Mouse (Mus musculus) midbrain, embryonic 15.5 days (tissue): ENCODE measurements around the gene Eef1akmt2. TPM values are rescaled to one million over a fixed set of nuclear protein-coding genes. Genes with fewer than 3 reads are reported as not detected.

ENCODE experiments used
- ATAC-seq: fragments of 200-750 bp; cut with Nextera tagmentation; replicated peaks from 2 replicates; pipeline ENCODE4 v1.8.0; 2017; ENCODE audit warnings: moderate TSS enrichment
- H3K27ac ChIP-seq: fragments of 300-500 bp; sonication (generic); 2 replicates; pipeline ENCODE4 v1.5.1; 2015; ENCODE audit warnings: mild to moderate bottlenecking, inconsistent platforms
- H3K27me3 ChIP-seq: fragments of 300-500 bp; sonication (generic); replicated peaks from 2 replicates; pipeline ENCODE4 v1.6.1; 2015; ENCODE audit warnings: inconsistent platforms
- H3K36me3 ChIP-seq: fragments of 300-500 bp; sonication (generic); replicated peaks from 2 replicates; pipeline ENCODE4 v1.6.1; 2015; ENCODE audit warnings: inconsistent platforms
- H3K4me1 ChIP-seq: fragments of 300-500 bp; sonication (generic); 2 replicates; pipeline ENCODE4 v1.6.1; 2015; ENCODE audit warnings: inconsistent platforms
- H3K4me2 ChIP-seq: fragments of 300-500 bp; sonication (generic); 2 replicates; pipeline ENCODE4 v1.6.1; 2015; ENCODE audit warnings: inconsistent platforms, mild to moderate bottlenecking, moderate library complexity
- H3K4me3 ChIP-seq: fragments of 300-500 bp; sonication (generic); 2 replicates; pipeline ENCODE4 v1.5.1; 2015; ENCODE audit warnings: mild to moderate bottlenecking, inconsistent platforms
- H3K9ac ChIP-seq: fragments of 300-500 bp; sonication (generic); 2 replicates; pipeline ENCODE4 v1.6.1; 2015; ENCODE audit warnings: mild to moderate bottlenecking, inconsistent platforms
- H3K9me3 ChIP-seq: fragments of 300-500 bp; sonication (generic); 2 replicates; pipeline ENCODE4 v1.6.1; 2016; ENCODE audit warnings: inconsistent platforms
- whole genome bisulfite sequencing: fragments of 180-500 bp; shearing (Covaris S2); methylation state at CpG from one replicate; pipeline ENCODE4 v1.1.7; 2015; ENCODE audit warnings: mixed read lengths; 5-methylcytosine and 5-hydroxymethylcytosine counted together
- polyA plus RNA-seq: library from polyadenylated mRNA; unstranded; fragments of >200 nt; fragmentation: Nextera tagmentation; extraction: Ambion mirVana; gene quantifications from 2 replicates; pipeline ENCODE4 v1.2.1, GENCODE M21; 2015

The Eef1akmt2 gene
- polyA plus RNA-seq, 1 experiment from 2014 or later: 88.1 TPM

DNA sequence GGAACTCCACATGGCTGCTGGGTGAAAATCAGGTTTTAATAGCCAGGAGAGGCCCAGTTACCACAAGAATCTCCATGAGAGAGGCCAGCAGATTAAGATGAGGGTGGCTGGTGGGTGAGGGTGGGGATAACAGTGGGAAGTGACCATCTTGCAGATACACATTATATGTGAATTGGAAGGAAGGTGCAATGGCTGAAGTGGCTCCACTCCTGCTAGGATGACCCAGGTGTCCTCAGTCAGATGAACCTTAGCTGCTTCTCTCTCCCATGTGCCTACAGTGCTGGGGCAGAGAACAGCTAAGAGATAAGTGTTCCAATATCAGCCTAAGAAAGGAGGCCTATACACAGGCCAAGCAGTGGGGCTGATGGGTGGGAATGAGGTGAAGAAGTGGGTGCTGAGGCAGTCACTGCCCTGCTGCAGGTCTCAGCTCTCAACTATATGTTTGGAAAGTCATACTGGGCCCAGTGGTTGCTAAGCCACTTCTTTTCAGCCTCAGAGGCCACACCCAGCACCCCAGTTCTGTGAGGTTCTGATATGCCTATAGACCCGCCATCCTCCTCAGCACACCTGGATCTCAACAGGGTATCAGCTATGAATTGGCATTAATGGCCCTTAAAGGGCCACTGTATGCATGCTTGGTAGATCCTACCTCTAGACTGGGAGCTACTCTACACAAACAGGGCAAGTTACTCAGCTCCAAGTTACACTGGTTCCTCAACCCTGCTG lies 74.6 kb downstream of the Eef1akmt2 start:
- ATAC-seq: no peak
- Histone ChIP-seq H3K9me3 (no peaks in the 10 kb centered on the region), H3K9ac (no peak overlapping the region), H3K36me3 (no peaks in the 10 kb centered on the region), H3K4me2 (no peak overlapping the region), H3K27me3 (no peaks in the 10 kb centered on the region), H3K27ac (no peak overlapping the region), H3K4me3 (no peak overlapping the region), H3K4me1 (peaks cover 25% of the 10 kb centered on the region)
- WGBS: 85% methylated on average over 1 of the region's 1 CpGs

Other genes with a start within 250 kb of the Eef1akmt2 start
- 38.3 and 39.4 TPM in 2 replicates for gene Lhpp, start 242.0 kb downstream of the Eef1akmt2 start, polyA plus RNA-seq
- gene Fam53b, start 38.8 kb downstream of the Eef1akmt2 start, polyA plus RNA-seq: 15.4 and 15.7 TPM in 2 replicates
- 36.1 and 38.7 TPM in 2 replicates for gene Abraxas2, start 6.6 kb upstream of the Eef1akmt2 start, polyA plus RNA-seq
- gene Zranb1, start 78.5 kb upstream of the Eef1akmt2 start, polyA plus RNA-seq: 24.3 and 24.9 TPM in 2 replicates